Mouse (Mus musculus) forebrain, postnatal 0 days (tissue): ENCODE measurements around the gene Npas2. TPM values are rescaled to one million over a fixed set of nuclear protein-coding genes. Genes with fewer than 3 reads are reported as not detected.

Source experiments
- ATAC-seq: fragments of 200-750 bp; cut with Nextera tagmentation; 2 replicates; pipeline ENCODE4 v1.8.0; 2017; ENCODE audit warnings: mild to moderate bottlenecking, moderate library complexity
- DNase-seq: peaks from one replicate; pipeline ENCODE4 v3.0.0-alpha.2; 2015
- H3K27ac ChIP-seq: fragments of 300-500 bp; sonication (generic); 2 replicates; pipeline ENCODE4 v1.5.1; 2014; ENCODE audit warnings: low read depth, mild to moderate bottlenecking, antibody characterized with exemption, low read length, moderate library complexity, mixed read lengths
- H3K27me3 ChIP-seq: fragments of 300-500 bp; sonication (generic); 2 replicates; pipeline ENCODE4 v1.6.1; 2014; ENCODE audit warnings: mild to moderate bottlenecking, low read length, mixed read lengths; ENCODE audit not compliant: insufficient read depth
- H3K36me3 ChIP-seq: fragments of 300-500 bp; sonication (generic); 2 replicates; pipeline ENCODE4 v1.6.1; 2014; ENCODE audit warnings: mild to moderate bottlenecking, moderate library complexity; ENCODE audit not compliant: insufficient read depth
- H3K4me1 ChIP-seq: fragments of 300-500 bp; sonication (generic); 2 replicates; pipeline ENCODE4 v1.6.1; 2014; ENCODE audit warnings: antibody characterized with exemption; ENCODE audit not compliant: insufficient read depth
- H3K4me2 ChIP-seq: fragments of 300-500 bp; sonication (generic); 2 replicates; pipeline ENCODE4 v1.6.1; 2014; ENCODE audit warnings: low read depth, mild to moderate bottlenecking, moderate library complexity
- H3K4me3 ChIP-seq: fragments of 300-500 bp; sonication (generic); 2 replicates; pipeline ENCODE4 v1.5.1; 2014; ENCODE audit warnings: low read depth, low read length, mixed read lengths
- H3K9ac ChIP-seq: fragments of 300-500 bp; sonication (generic); 2 replicates; pipeline ENCODE4 v1.6.1; 2014; ENCODE audit warnings: mild to moderate bottlenecking
- H3K9me3 ChIP-seq: fragments of 300-500 bp; sonication (generic); 2 replicates; pipeline ENCODE4 v1.6.1; 2016; ENCODE audit warnings: low read length
- CTCF ChIP-seq: sonication (generic); IDR thresholded peaks from 2 replicates; pipeline ENCODE4 v1.5.1; 2016; ENCODE audit warnings: antibody characterized with exemption, control low read depth, low read depth
- WGBS: fragments of 180-500 bp; shearing (Covaris S2); extraction: QIAGEN DNeasy Blood & Tissue Kit; methylation state at CpG from one replicate; pipeline ENCODE4 v1.1.7; 2014; 5-methylcytosine and 5-hydroxymethylcytosine counted together
- polyA plus RNA-seq: library from polyadenylated mRNA; unstranded; fragments of >200 nt; fragmentation: Nextera tagmentation; extraction: Ambion mirVana; gene quantifications from 2 replicates; pipeline ENCODE4 v1.2.1, GENCODE M21; 2015
- total RNA-seq: library from RNA; depleted of rRNA; stranded (reverse); fragments of >200 nt; gene quantifications from 2 replicates; pipeline ENCODE4 v1.2.3, GENCODE M21; 2014

Gene Npas2
- total and polyA plus RNA-seq, 2 experiments from 2014 or later: 3.3 to 4.6 TPM

DNA sequence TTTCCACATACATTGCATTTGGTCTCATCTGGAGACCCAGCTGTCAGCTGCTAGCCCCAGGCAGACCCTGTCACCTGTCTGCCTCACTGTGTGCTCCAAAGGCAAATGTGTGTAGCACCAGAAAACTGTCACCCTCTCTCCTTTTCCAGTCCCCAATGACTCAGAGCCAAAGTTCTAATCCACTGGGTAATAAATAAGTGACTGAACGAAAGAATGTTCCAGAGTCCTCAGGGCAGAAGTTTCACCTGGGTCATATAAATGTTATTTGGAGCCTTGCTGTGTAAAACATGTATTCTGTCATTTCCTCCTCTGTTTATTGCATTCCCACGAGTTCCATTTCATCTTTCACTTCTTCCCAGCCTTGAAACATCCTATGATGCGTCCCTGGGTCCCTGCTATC, 66.1 kb downstream of the Npas2 start:
- no peak for DNase-seq
- TF ChIP-seq CTCF: no peak
- H3K9ac ChIP-seq: no peak overlapping the region
- no peak overlapping the region for H3K27ac ChIP-seq
- 73% methylated on average over 3 of the region's 3 CpGs for WGBS
- H3K9me3 ChIP-seq: 0 out of 2 replicates have a peak, but pooled peaks cover 7% of the 10 kb centered on the region
- H3K4me3 ChIP-seq: no peak overlapping the region
- ATAC-seq: no peak
- H3K27me3 ChIP-seq: no peaks in the 10 kb centered on the region
- no peak overlapping the region for H3K4me2 ChIP-seq
- no peaks in the 10 kb centered on the region for H3K36me3 ChIP-seq
- H3K4me1 ChIP-seq: no peaks in the 10 kb centered on the region

DNA sequence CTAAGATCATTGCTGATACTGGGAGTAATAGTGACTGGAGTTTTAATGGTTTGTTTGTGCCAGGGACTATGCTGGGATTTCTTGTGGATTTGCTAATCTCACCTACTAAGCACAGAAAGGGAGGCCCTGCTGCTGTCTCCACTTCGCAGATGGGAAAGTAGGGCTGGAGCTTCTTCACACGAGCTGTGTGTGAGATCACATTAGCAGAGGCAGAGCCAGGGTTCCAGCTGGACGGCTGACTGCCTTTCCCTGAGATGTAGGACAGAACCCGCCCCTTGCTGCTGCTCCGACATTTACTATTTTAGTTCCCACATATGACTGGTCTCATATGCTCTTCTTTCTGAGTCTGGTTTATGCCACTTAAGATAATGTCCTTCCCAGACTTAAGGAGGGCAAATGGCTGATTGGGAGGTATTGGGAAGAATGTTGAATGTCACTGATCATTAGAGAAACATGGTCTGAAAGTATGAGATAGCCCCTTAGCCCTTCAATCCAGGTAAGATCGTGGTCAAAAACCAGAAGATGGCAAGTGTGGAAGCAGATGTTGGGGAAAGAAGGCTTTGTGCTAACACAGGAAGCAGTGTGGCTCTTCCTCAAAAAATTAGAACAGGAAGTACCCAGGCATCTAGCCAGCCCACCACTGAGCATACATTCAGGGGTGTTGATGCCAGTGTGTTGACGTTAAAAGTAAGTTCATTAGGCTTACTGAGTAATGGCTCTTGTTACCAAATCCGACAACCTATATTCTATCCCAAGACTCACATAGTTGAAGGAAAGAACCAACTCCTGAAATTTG, 66.8 kb downstream of the Npas2 start:
- Histone ChIP-seq H3K9me3 (0 out of 2 replicates have a peak, but pooled peaks cover 7% of the 10 kb centered on the region), H3K4me1 (no peaks in the 10 kb centered on the region), H3K27me3 (no peaks in the 10 kb centered on the region), H3K4me2 (no peak overlapping the region), H3K9ac (no peak overlapping the region), H3K36me3 (no peaks in the 10 kb centered on the region), H3K4me3 (no peak overlapping the region), H3K27ac (no peak overlapping the region)
- DNase-seq: no peak
- ATAC-seq: no peak
- WGBS: 77% methylated on average over 8 of the region's 8 CpGs
- no peak for TF ChIP-seq CTCF

DNA sequence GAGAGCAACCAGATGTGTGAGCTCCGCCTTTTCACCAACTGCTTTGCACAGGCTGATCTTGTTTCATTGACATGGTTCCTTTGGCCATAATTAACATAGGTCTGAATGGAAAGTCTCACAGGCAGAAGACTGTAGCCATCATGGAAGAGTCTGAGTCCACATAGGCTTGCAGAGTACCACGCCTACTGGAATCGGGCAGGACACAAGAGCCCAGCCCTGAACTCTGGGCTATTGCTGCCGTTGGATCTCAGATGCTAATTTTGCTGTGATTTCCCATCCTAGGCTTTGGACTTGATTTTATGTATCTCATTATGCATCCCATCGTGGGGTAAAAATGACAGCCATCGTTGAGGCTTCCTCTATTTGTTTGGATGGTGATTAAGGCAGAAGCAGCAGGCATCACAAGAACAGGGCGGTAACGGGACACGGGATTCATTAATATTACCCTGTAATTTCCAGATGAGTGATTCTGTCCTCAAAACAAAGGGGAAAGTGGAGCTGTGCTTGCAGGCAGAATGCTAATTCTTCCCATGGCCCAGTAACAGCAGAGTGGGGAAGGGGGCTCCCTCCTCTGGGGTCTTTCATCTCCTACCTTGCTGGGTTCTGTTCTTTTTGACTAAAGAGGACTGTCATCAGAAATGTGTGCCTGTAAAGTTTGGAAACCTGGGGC, 73.4 kb downstream of the Npas2 start:
- Histone ChIP-seq H3K36me3 (no peaks in the 10 kb centered on the region), H3K9ac (no peak overlapping the region), H3K27me3 (no peaks in the 10 kb centered on the region), H3K4me2 (no peak overlapping the region), H3K4me1 (no peaks in the 10 kb centered on the region), H3K27ac (no peak overlapping the region), H3K4me3 (no peak overlapping the region), H3K9me3 (no peaks in the 10 kb centered on the region)
- no peak for TF ChIP-seq CTCF
- DNase-seq (no peak), ATAC-seq (peak; percentile 48; the same call in 1 of the 2 replicates)
- WGBS: 35% methylated on average over 9 of the region's 9 CpGs

DNA sequence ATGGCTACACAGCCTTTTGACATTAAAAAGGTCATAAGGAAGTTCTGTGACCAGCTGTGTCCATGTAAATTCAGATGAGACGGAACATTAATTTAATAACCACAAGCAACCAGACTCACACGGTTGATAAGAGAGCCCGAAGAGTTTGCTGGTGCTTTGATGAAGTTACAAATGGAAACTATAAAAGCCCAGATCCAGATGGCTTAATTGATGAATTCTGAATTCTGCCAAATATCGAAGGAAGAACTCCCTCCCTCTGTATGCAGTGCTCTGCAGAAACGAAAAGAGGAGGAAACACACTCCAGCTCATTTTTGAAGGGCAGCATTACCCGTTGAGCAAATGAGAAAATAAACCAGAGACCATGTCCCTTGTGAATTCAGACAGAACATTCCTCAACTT, 79.4 kb downstream of the Npas2 start:
- TF ChIP-seq CTCF: no peak
- WGBS: 63% methylated on average over 6 of the region's 6 CpGs
- Histone ChIP-seq H3K36me3 (no peaks in the 10 kb centered on the region), H3K4me2 (no peak overlapping the region), H3K27me3 (no peaks in the 10 kb centered on the region), H3K9ac (no peak overlapping the region), H3K27ac (no peak overlapping the region), H3K4me1 (no peaks in the 10 kb centered on the region), H3K9me3 (no peaks in the 10 kb centered on the region), H3K4me3 (no peak overlapping the region)
- DNase-seq (no peak), ATAC-seq (no peak)

DNA sequence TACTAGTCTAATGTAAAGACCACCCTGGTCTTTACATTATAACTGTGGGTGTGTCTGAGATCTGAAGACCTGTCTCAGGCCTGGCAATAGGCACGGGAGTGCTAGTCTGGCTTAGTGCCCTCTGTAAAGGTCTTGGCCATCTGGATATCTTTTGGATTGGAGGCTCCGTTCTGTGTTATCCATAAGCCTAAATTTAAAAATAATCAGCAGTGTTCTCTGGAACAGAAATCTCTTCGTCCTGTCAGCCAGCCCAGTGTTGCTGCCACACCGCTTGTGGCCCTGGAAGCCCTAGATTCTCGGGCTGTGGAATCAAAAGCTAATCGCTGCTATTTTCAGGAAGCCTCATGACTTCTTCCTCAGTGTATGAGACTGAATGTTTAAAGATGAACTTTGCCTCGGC, 86.9 kb downstream of the Npas2 start:
- Histone ChIP-seq H3K4me1 (no peaks in the 10 kb centered on the region), H3K4me3 (no peak overlapping the region), H3K36me3 (no peaks in the 10 kb centered on the region), H3K27me3 (no peaks in the 10 kb centered on the region), H3K4me2 (no peak overlapping the region), H3K9me3 (no peaks in the 10 kb centered on the region), H3K27ac (no peak overlapping the region), H3K9ac (no peak overlapping the region)
- no peak for TF ChIP-seq CTCF
- DNase-seq (no peak), ATAC-seq (no peak)
- WGBS: 76% methylated on average over 7 of the region's 7 CpGs

DNA sequence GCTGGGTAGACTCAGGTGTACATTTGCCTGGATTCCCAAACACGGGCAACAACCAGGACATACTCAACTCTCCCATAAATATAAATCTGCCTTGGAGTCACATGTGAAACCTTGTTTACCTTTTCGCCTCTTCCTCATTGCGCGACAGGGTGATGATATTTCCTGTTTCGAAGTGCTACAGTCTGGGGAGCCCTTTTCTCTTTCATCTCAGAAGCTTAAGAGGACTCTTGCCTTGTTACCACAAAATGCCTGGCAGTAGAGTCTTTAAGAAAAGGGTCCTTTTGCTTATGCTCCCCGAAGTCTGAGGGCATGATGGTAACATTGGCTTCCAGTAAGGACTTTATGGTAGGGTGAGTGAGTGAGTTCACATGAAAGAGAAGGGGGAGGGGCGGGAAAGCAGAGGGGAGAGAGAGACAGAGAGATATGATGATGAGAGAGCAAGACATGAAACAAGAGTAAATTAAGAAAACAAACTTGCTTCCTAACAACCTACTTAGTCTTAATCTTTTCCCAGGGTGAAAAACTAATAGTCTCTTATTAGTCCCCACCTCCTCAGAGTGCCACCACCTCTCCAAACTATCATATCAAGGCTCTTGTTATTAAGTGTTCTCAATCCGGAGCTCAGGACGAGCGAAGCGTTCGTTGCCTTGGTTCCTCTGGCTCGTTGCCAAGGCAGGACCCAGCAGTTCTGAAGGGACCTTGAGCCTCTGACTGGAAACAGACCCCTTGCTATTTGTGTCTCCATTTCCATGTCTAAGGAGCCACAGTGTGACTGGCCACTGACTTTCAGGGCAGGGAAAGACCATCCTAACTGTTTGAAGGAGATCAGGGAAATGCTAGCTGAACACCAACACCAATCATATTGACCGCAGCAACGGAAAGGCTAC, 87.7 kb downstream of the Npas2 start:
- ATAC-seq: 0 out of 2 replicates have a peak, but pooled peaks have one; percentile 25

More for the DNA sequence above, 87.7 kb downstream of the Npas2 start:
- WGBS: 61% methylated on average over 15 of the region's 15 CpGs
- Histone ChIP-seq H3K9me3 (no peaks in the 10 kb centered on the region), H3K27me3 (no peaks in the 10 kb centered on the region), H3K36me3 (no peaks in the 10 kb centered on the region), H3K27ac (no peak overlapping the region), H3K4me2 (no peak overlapping the region), H3K9ac (no peak overlapping the region), H3K4me1 (no peaks in the 10 kb centered on the region), H3K4me3 (no peak overlapping the region)
- no peak for TF ChIP-seq CTCF
- peak; percentile 21 for DNase-seq
